Mouse (Mus musculus) gastrocnemius, postnatal 10 days (tissue): Measurements from ENCODE around the gene Szt2. TPM values are rescaled to one million over a fixed set of nuclear protein-coding genes. Genes with fewer than 3 reads are reported as not detected.

ENCODE experiments used
- DNase-seq: peaks from one replicate; pipeline ENCODE4 v3.0.0; 2021; ENCODE audit warnings: mixed read lengths
- long read RNA-seq, 2 experiments: library from polyadenylated mRNA; stranded (forward); transcript quantifications; one replicate each; pipeline ENCODE4 v2.0.0; 2021
- total RNA-seq, 2 experiments: library from RNA; stranded (reverse); gene quantifications; 2 replicates each; pipeline ENCODE4 v1.2.3; 2021

Szt2 gene
- total RNA-seq, result 10 to 100 TPM in 1 of 2 experiments, 1 to 10 TPM in 1; 9.6 to 13.4 TPM
- long read RNA-seq, experiment 1, full-length matches to known transcripts, result 1 of 6 reads
- long read RNA-seq, experiment 1, partial matches to known transcripts, result 3 of 6 reads
- long read RNA-seq, experiment 1, other reads (novel, unspliced or antisense), result 2 of 6 reads
- long read RNA-seq, experiment 2, partial matches to known transcripts, result 2 of 3 reads
- long read RNA-seq, experiment 2, other reads (novel, unspliced or antisense), result 1 of 3 reads

DNA sequence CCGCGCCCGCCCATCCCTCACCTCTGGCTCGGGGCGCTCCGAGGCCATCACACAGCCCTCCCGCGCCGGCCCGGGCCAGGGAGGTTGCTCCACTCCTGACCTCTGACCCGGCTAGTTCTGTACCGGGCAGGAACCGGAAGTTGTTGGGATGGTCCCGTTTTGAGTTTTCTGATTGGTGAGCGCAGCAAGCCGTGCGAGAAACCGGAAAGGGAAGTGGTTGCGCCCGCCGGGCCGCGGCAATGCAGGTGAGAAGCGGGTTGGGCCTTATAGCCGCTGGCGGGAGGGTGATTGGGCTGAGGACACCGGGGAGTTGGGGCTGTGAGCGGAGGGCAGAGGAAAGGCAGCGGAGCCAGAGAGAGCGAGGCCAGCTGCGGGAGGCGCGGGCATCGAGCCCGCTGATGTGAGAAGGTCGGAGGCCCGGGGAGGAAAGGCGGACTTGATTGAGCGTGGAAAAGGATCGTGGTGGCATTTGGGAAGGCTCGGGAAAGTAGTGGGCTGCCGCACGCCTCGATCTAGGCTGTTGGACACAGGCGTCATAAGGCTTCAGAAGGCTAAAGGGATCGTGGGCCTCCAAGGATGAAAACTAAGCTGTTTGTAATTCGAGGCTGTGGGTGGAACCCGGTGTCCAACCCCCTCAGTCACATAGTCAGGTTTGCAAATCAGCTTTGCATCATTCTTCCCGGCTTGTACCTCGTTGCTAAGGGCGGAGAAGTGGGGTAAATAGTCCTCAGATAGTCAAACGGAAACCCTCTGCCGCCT lies at the start of gene Szt2, which contains the start of gene Med8:
Gene Szt2 (minus strand): TSS at position 132 of the 759 bp plus-strand sequence.
Gene Med8 (plus strand): TSS at position 196 of the 759 bp plus-strand sequence.
- peak; percentile 78 for DNase-seq

DNA sequence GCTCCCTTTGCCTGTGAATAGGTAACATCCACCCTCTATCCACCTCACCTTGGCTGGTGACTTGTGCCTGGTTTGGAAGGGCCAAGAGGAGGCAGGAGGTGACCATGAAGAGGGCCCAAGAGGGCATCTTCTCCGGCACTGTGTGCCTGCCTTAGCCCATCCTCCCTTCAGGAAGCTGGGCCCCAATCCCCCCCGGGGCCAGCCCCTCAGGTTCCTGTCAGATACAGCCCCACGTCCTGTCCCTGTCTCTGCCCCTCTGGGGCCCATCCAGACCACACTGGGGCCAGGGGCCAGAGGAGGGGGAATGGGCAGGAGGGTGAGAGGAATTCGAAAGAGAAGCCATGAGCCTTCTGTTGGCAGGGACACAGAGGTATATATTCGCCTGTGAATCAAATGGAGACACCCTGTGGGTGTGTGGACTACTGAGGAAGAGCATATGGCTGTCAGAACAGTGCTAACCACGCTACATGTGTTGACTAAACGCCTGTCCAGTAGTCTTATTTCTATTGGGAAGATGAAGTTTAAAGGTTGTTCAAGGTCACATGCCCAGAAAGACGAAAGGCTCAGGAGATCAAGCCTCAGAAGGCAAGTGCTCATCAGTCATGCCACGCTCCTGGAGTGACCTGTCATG lies 48.4 kb upstream of the Szt2 start, which contains the start of gene Mpl:
Gene Mpl (minus strand): TSS at position 169 of the 631 bp plus-strand sequence.
- no peak for DNase-seq

GRCm38 (mm10) chr4:118446415-118447153 lies 37.5 kb upstream of the Szt2 start:
- DNase-seq, result no peak

DNA sequence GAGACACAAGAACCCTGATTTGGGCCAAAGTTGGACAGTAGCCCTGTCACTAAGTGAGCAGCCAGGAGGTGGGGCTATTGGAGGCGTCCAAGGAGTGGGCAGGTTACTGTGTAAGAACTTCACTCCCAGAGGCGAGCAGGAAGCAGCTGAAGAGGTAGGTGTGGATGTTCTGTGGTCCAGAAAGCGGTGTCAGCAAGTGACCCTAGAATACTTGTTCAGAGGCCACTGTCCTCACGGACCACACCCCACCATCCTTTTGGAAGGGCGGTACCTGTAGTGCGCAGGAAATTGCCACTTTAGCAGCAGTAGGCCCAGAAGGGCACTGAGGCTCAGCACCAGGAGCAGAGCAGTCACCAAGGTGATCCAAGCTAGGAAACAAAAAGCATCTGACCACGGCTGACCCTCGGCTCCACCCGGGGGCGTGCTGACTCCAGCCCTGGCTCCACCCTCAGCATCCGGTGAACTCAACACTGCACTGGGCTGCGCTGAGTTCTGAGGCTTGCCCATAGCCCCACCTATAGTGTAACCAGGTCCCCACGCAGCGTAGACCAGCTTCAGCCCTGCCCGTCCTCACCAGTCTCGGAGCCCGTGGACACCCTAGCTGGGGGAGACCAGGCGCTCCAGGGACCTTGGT lies 36.8 kb upstream of the Szt2 start:
- DNase-seq, result peak; percentile 42

GRCm38 (mm10) chr4:118445088-118445487 lies 36.0 kb upstream of the Szt2 start:
- no peak for DNase-seq

DNA sequence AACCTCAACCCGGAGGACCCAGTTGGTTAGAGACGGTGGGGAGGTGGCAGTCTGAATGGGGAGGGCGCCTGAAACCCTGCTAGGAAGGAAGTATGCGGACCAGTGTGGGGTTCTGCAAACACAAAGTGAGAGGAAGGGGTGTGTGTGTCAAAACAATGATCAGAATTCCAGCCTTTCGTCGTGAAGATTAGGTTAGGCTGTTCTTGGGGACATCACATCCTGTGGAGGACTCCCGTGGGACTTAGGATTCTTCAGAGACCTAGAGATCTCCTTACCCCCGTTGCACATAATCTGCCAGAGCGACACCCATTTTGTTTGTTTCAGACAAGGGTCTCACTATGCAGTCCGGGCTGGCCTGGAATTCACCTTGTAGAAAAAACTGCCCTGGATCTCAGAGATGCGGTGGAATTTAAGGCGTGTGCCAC lies 28.8 kb upstream of the Szt2 start:
- DNase-seq, result no peak

GRCm38 (mm10) chr4:118436820-118437603 lies 27.9 kb upstream of the Szt2 start, which contains the start of gene Cdc20:
Gene Cdc20, minus strand, starts transcription at chr4:118437352.
- DNase-seq, result peak; percentile 85

GRCm38 (mm10) chr4:118432332-118432731 lies 23.3 kb upstream of the Szt2 start:
- DNase-seq, result no peak

- no peak for DNase-seq
Observed at GRCm38 (mm10) chr4:118429215-118429895, 20.3 kb upstream of the Szt2 start.

GRCm38 (mm10) chr4:118428531-118429214 lies 19.6 kb upstream of the Szt2 start:
- no peak for DNase-seq

DNA sequence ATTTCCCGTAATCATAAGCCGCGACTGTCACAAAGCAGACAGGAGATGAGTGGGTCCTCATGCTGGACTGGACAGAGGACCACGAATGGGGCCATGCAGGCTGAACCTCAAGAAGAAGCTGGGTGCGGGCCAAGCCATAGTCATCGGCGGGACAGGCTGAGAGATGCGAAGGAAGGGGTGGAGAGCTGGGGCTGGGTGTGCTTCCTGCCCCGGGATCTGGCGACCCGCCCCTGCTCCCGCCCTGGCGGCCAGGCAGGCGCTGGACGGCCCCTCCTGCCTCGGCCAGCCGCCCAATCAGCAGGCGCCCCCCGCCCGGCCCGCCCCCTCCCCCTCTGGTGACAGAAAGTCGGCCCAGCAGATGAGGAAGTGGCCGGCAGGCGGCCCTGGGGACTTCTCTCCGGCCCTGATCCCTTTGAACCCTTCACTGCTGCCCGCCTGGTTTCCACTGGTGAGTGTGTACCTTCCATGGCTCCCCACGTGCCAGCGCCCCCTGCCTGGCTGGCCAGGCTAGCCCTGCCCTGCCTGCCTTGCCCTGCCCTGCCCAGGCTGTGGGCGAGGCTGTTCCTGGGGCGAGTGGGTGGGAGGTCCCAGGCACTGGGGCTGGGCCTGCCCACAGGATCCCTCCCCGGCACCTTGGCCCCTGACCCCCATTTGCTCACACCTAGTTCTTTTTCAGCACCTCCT lies 18.8 kb upstream of the Szt2 start, which contains the start of gene Elovl1:
Gene Elovl1 (plus strand): TSS at position 326 of the 684 bp plus-strand sequence.
- peak; percentile 92 for DNase-seq

DNA sequence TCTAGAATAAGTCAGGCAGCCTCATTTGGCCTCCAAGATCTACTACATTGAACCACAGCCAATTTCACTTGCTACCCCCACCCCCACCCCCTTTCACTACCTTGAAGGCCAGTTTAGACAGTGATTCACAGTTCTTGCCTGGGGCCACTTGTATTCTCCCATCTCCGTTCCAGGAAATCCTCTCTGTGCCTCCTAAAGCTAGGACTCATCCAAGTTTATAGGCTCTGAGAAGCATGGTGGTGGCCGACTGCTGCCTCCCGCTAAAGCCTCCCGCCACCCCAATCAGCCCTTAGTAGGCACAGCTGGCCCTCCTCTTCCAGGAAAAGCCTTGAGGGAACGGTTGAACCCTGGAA lies 18.3 kb upstream of the Szt2 start:
- no peak for DNase-seq

DNA sequence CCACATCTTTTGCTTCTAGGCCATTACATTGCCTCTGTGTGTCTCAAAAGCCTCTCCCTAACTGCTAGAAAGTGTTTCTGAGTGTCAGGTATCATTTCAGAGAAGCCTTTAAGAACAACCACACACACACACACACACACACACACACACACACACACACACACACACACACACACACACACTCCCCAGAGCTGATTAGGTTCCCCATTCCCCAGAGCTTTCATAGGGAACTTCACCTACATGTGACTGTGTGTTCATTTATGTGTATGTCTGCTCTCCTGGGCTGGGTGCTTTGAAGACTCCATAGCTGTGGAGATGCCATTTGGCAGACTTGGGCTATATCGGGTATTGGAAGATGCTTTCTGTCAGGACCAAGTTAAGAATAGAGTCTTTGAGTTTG lies 16.3 kb upstream of the Szt2 start:
- no peak for DNase-seq

GRCm38 (mm10) chr4:118424541-118425160 lies 15.6 kb upstream of the Szt2 start:
- no peak for DNase-seq

DNA sequence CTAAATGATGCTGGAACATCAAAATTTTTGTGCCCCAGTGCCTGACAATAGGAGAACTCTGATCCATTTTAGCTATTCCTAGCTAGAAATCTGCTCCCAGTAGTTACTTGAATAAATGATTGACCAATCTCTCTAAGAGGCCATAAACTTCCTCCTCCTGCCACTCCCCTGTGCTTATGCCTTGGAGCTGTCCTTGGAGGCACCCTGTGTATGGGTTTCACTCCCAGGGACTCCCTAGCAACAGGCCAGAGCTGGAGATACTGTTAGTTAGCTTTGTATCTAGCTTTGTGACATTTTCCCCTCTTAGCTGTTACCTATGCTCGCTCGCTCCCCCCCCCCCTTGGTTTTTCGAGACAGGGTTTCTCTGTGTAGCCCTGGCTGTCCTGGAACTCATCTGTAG lies 12.3 kb upstream of the Szt2 start:
- DNase-seq, result no peak

DNA sequence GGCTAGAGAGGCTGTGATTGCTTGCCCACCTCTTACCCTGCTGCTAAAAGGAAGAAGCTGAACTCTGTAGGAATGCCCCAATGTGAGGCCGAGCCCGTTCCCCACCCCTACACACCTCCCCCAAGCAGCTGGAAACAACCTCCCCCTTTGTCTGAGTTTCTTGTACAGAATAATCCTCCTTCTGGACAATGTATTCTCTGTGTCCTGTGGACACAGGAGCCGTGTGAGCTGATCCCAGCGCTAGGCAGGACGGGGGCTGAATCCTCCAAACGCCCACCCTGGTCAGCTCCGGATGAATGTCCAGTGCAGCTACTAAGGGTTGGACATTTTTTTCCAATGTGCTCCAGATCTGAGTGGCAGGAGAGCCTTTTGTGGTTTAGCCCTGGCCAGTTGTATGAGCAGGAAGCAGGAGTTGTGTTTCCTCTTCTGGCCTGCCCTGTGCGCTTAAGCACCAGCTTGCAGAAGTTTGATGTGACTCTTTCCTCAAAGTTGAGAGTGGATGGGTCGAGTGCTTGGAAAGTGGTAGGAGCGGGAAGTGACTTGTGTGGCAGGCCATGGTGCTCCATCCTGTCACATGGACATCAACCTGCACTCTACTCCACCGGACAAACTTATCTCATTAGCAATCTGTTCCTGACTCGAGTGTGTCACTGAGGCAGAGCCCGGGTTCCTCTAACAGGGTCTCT lies 8.2 kb upstream of the Szt2 start:
- DNase-seq, result no peak

- no peak for DNase-seq
Observed at GRCm38 (mm10) chr4:118416329-118416728, 7.3 kb upstream of the Szt2 start.

DNA sequence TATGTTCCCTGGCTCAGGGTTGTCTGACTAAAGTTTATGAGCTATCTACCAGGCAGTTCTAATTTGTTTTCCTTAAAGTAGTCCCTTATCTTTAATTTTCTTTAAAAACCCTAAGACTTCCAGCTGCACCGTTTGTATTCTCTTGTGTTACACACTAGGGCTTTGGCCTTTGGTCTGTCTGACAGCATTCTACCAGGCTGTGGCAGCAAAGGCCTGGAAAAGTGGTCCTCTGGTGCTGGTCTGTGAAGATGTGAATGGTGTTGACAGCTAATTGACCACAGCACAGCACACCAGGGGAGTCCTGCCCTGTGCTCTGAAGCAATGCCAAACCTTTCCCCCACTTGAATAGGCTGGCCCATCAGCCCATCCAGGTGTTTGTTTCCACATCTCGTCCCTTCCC lies 6.7 kb upstream of the Szt2 start:
- DNase-seq, result no peak
